Mouse (Mus musculus): ENCODE data around the gene H2-Eb2. TPM values are rescaled to one million over a fixed set of nuclear protein-coding genes. Genes with fewer than 3 reads are reported as not detected.

The H2-Eb2 gene
- total RNA-seq, 4 experiments from 2014 or later, result not detected

GRCm38 (mm10) chr17:34349429-34349828 is 24.0 kb downstream of the H2-Eb2 start:
- DNase-seq (ENCODE audit: low spot score in 2 of 2), result peak; percentile 31 to 37

- DNase-seq (ENCODE audit: low spot score in 2 of 2), result no peak
Measured at GRCm38 (mm10) chr17:34354539-34354938, 29.1 kb downstream of the H2-Eb2 start, which contains the start of gene Btnl2. TSS of gene Btnl2 (plus strand) at chr17:34354822.

DNA sequence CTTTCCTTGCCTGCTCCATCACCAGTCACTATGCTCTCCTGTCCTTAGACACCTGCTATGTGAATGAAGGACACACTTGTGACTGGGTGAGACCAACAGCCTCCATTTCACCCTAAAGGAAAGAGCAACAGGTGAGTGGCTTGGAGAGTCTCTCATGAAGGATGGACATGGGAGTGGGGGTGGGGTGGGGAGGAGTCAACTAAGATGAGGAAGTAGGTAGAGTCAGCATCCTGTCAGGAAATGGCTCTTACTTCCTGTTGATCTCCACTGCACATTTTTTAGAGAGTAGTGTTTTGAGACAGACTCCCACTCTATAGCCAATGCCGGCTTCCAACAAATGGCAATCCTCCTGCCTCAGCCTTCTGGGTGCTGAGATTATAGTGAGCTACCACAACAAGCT is 29.5 kb downstream of the H2-Eb2 start:
- DNase-seq (ENCODE audit: low spot score in 2 of 2), result no peak

GRCm38 (mm10) chr17:34362954-34363546 is 37.6 kb downstream of the H2-Eb2 start:
- no peak for DNase-seq (ENCODE audit: low spot score in 2 of 2)

DNA sequence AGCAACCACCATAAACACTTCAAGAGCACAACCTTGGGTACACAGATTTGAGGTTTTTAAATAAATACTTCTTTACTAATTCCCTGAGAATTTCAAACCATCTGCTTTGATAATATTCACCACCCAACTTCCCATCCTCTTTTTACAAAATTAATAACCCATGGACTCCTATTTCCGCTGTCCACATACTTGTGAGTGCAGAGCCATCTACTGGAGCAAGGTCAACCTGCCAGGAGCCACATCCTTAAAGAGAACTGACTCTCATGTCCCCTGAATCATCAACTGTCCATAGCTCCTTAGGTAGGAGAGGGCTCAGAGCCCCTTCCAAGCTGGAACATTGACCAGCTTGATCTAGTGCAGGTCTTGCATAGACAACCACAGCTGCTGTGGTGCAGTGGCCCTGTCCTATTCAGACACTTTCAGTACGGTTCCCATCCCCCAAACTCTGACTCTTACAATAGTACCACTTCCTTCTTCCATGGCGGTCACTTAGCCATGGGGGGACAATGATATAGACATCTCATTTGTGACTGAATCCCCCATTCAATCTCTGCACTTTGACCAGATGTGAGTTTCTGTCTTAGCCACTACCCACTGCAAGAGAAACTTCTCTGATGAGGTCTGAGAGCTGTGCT is 38.3 kb downstream of the H2-Eb2 start:
- no peak for DNase-seq (ENCODE audit: low spot score in 2 of 2)

DNA sequence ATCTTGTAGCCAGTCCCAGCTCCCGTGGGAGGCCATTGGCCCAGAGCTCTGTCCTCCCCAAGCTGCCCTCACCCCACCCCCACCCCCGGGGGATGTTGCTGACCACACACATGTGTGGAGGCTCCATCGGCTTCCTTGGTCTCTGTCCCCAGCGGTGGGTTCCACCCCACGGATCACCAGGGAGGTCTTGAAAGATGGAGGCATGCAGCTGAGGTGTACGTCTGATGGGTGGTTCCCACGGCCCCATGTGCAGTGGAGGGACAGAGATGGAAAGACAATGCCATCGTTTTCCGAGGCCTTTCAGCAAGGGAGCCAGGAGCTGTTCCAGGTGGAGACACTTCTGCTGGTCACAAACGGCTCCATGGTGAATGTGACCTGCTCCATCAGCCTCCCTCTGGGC is 39.6 kb downstream of the H2-Eb2 start:
- DNase-seq (ENCODE audit: low spot score in 2 of 2), result no peak

DNA sequence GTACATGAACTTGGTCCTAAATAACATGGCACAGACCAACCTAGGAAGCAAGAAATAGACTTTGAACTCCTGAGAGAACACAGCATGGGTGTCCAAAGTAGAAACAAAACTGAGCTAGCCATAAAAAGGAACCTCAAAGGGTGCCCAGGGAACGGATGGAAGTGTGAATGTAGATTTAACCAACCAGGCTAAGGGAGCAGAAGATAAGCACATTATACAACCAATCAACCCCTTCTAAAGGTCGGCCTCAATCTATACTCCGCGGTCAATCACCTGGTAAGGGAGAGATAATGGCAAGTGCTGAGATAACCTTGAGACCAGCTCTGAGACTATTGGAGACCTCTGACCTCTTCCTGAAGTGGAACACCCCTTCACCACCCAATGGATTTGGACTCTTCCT is 45.1 kb downstream of the H2-Eb2 start:
- no peak for DNase-seq (ENCODE audit: low spot score in 2 of 2)

DNA sequence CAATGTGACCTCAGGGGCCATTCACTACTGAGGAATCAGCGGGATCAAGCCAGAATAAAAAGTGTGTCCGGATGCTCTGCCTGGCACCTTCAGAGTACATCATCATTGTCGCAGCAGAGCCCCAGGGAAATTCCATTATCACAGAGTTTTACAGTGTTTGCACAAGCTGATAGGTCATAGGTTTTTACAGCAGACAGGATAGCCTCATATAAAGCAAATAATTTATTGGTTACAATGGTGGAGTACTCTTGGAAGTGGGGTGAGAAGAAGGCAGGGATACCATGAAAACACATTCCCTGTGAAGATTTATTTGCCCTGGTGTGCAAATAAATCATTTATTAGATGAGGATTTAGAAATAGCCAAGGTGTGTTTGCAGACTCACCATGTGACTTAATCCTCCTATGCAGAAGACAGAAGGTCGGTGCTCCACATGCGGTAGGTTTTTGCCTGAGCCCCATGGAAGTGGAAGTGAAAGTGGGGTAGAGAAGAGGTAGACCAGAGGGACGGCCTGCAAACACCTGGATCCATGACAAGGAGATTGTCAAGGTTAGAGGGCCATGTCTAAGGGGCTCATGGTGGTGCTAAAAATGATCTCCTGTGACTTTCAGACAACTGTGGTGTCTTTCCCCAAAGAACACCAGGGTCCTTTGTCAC is 47.7 kb downstream of the H2-Eb2 start:
- DNase-seq (ENCODE audit: low spot score in 2 of 2), result no peak

DNA sequence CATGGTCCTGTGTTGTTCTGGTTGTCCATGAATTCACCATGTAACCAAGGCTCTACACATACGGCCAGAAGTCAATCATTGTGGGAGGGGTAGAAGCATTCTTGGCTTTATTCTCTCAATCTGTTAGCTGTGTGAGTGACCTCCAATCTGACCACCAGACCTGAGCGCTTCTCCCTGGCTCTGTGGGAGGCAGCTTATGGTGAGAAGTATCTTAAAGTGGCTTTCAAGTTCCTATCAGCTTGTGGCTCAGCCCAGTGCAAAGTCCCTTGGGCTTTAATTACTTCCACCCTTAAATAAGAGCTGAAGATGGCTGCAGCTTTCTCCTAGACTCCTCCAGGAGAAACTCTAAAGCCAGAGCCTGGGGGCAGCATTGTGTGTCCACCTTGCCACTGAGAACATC is 51.4 kb downstream of the H2-Eb2 start, which contains the start of gene Btnl1:
Gene Btnl1, plus strand, starts transcription at position 286 of the 400 bp plus-strand sequence.
- no peak for DNase-seq (ENCODE audit: low spot score in 2 of 2)

DNA sequence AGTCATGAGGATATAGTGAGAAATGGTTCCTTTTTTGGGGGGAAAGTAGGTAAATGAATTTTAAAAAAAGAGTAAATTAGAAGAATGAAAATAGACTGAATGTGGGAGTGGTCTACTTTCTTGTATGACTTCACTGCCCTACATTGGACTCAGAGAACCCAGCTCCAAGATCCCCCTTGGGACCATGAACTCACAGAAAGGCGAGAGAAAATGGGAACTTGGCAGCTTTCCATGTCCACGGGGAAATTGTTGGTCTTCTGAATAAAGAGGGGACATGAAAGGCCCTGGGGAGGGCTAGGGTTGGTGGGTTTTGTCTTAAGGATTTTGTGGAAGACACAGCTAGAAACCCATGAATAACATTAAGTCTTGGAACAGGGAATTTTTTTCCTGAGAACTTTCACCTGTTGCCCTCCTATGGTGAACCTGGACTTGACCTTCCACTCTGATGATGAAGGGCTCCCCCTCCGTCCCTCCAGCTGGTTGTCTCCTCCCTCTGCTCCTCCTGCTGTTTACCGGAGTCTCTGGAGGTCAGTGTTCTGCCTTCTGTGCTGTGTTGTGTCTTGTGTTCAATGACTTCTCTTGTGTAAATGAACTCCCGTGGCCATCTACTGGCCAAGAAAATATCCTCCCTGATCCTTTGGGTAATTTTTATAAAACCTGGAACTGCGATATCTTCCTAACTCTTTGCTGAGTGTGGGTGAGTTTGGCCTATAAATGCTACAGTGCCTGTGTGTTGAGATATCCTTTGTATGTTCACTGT is 52.2 kb downstream of the H2-Eb2 start:
- no peak for DNase-seq (ENCODE audit: low spot score in 2 of 2)

GRCm38 (mm10) chr17:34378716-34379115 is 53.3 kb downstream of the H2-Eb2 start:
- no peak for DNase-seq (ENCODE audit: low spot score in 2 of 2)

- no peak for DNase-seq (ENCODE audit: low spot score in 2 of 2)
Measured at GRCm38 (mm10) chr17:34379451-34379850, 54.0 kb downstream of the H2-Eb2 start.

- no peak for DNase-seq (ENCODE audit: low spot score in 2 of 2)
Measured at GRCm38 (mm10) chr17:34381876-34382275, 56.4 kb downstream of the H2-Eb2 start.

DNA sequence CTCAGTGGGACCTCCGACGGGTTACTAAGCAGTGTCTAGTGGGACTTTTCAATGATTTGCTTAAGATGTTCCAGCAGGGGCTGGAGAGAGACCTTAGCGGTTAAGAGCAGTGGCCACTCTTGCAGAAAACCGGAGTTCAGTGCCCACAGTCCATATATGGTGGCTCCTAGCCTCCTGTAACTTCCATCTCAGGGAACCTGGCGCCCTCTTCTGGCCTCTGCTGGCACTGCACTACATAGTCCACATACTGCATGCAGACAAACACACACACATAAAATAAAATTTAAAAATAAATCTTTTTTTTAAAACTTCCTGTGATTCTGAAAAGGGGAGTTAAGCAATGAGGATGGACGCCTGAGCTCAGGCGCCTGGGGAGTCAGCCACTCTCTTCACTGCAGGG is 57.7 kb downstream of the H2-Eb2 start:
- DNase-seq (ENCODE audit: low spot score in 2 of 2), result no peak

DNA sequence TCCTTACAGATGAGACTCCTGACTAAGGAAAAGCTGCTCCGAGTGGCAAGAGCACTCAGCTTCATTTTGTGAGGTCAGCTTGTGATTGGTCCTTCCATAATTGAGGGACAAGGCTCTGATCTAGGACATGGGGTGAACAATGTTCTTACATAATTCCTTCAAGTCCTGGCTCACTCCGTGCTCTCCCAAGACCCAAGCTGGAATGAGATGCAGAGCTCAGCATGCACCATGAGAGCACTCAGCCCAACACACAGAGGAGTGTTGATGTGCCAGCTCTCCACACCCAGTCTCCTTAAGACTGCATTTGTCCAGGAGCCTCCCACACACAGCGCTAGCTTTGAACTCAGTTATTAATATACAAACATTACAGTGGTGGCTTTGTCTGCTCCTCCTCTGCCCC is 59.2 kb downstream of the H2-Eb2 start:
- DNase-seq (ENCODE audit: low spot score in 2 of 2), result no peak

- no peak for DNase-seq (ENCODE audit: low spot score in 2 of 2)
Measured at GRCm38 (mm10) chr17:34386656-34387055, 61.2 kb downstream of the H2-Eb2 start.

DNA sequence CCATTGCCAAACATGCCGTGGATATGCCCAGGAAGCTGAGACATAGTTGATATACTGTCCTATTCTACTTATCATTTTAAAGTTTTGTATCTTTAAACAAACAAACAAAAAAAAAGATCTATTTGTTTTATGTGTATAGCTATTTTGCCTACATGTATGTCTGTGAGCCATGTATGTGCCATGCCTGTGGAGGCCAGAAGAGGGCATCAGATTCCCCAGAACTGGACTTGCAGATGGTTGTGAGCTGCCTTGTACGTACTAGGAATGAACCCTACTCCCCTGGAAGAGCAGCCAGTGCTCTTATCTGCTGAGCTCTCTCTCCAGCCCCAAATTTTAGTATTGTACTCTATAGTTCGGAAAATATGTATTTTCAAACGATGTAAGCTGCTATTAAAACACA is 63.0 kb downstream of the H2-Eb2 start:
- no peak for DNase-seq (ENCODE audit: low spot score in 2 of 2)

Other genes starting within 250 kb of the H2-Eb2 start
- not detected for gene H2-Oa, start 233.3 kb upstream of the H2-Eb2 start, total RNA-seq (2022)
- gene H2-DMa, start 206.1 kb upstream of the H2-Eb2 start, total RNA-seq (2022), result 1 to 10 TPM; 3.0 to 4.6 (median 4.0) TPM
- gene Brd2, start 203.0 kb upstream of the H2-Eb2 start, total RNA-seq (2022), result 10 to 100 TPM; 67.9 to 73.8 (median 69.8) TPM
- under 1 TPM in 2 of 4 experiments, not detected in 2; 0.40 to 0.61 TPM for gene H2-DMb2, start 182.4 kb upstream of the H2-Eb2 start, total RNA-seq (2022)
- gene H2-DMb1, start 172.6 kb upstream of the H2-Eb2 start, total RNA-seq (2022), result under 1 TPM in 2 of 4 experiments, not detected in 2; 0.19 to 0.81 TPM
- 1 to 10 TPM in 3 of 4 experiments, under 1 TPM in 1; 0.82 to 1.3 (median 1.2) TPM for gene Tap1, start 138.1 kb upstream of the H2-Eb2 start, total RNA-seq (2022)
- gene Psmb9, start 137.9 kb upstream of the H2-Eb2 start, total RNA-seq (2022), result 1 to 10 TPM; 1.4 to 2.1 (median 1.7) TPM
- gene Psmb8, start 127.9 kb upstream of the H2-Eb2 start, total RNA-seq (2022), result 1 to 10 TPM; 2.1 to 4.3 (median 3.4) TPM
- gene Tap2, start 122.1 kb upstream of the H2-Eb2 start, total RNA-seq (2022), result 1 to 10 TPM; 5.1 to 7.6 (median 6.7) TPM
- gene H2-Ob, start 86.8 kb upstream of the H2-Eb2 start, total RNA-seq (2022), result under 1 TPM in 1 of 4 experiments, not detected in 3; 0.10 TPM
- gene H2-Ab1, start 68.0 kb upstream of the H2-Eb2 start, total RNA-seq (2022), result 1 to 10 TPM; 2.3 to 4.7 (median 3.9) TPM
- 1 to 10 TPM; 3.1 to 4.1 (median 3.5) TPM for gene H2-Aa, start 37.8 kb upstream of the H2-Eb2 start, total RNA-seq (2022)
- gene H2-Eb1, start 19.8 kb upstream of the H2-Eb2 start, total RNA-seq (2022), result 1 to 10 TPM; 2.6 to 6.3 (median 3.7) TPM
- under 1 TPM in 2 of 4 experiments, not detected in 2; 0.35 to 0.47 TPM for gene Btnl2, start 29.2 kb downstream of the H2-Eb2 start, total RNA-seq (2022)
- gene Btnl1, start 51.5 kb downstream of the H2-Eb2 start, total RNA-seq (2022), result not detected
- not detected for gene BC051142, start 73.2 kb downstream of the H2-Eb2 start, total RNA-seq (2022)
- gene Btnl4, start 151.7 kb downstream of the H2-Eb2 start, total RNA-seq (2022), result not detected
- not detected for gene Btnl6, start 191.7 kb downstream of the H2-Eb2 start, total RNA-seq (2022)
- gene Notch4, start 238.6 kb downstream of the H2-Eb2 start, total RNA-seq (2022), result 1 to 10 TPM; 4.6 to 8.2 (median 5.7) TPM

Measured in gastrocnemius, adult 8-10 months (tissue).